Mouse (Mus musculus): ENCODE data around the gene Miga2. TPM values are rescaled to one million over a fixed set of nuclear protein-coding genes. Genes with fewer than 3 reads are reported as not detected.

The Miga2 gene
- polyA plus RNA-seq, 1 experiment from 2014 or later: 39.7 TPM

DNA sequence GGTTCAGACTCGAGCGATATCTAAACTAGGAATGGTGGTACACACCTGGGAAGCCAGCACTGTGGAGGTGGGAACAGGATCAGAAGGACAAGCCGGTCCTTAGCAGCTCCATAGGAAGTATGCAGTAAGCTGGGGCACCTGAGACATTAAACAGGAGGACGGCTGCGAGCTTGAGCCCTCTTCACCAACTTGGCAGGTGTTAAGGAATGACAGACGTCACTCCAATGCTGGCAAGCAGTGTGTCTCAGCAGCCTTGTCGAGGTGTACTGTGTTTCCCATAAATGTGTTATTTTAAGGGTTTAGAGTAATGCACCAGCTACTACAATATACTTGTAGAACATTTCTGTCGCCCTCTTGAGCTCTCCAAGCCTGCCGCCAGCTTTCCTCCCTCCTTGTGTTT is 22.9 kb downstream of the Miga2 start:
- no peak overlapping the region for H3K27ac ChIP-seq (ENCODE audit: low read depth, low read length)
- 82% methylated on average over 9 of the region's 9 CpGs for WGBS
- H3K4me3 ChIP-seq (ENCODE audit: low read length): no peak overlapping the region
- no peak overlapping the region for H3K9ac ChIP-seq (ENCODE audit: low read depth, low read length)
- peaks cover 16% of the 10 kb centered on the region for H3K36me3 ChIP-seq (ENCODE audit: control insufficient read depth, insufficient read depth, low read length)
- H3K4me2 ChIP-seq (ENCODE audit: low read length): no peak overlapping the region
- no peaks in the 10 kb centered on the region for H3K27me3 ChIP-seq (replicated peaks; ENCODE audit: control insufficient read depth, insufficient read depth, low read length)
- ATAC-seq: no peak
- peaks cover 8% of the 10 kb centered on the region for H3K4me1 ChIP-seq (ENCODE audit: control insufficient read depth, insufficient read depth, low read depth, low read length)
- H3K9me3 ChIP-seq (ENCODE audit: control insufficient read depth, low read length): no peaks in the 10 kb centered on the region

DNA sequence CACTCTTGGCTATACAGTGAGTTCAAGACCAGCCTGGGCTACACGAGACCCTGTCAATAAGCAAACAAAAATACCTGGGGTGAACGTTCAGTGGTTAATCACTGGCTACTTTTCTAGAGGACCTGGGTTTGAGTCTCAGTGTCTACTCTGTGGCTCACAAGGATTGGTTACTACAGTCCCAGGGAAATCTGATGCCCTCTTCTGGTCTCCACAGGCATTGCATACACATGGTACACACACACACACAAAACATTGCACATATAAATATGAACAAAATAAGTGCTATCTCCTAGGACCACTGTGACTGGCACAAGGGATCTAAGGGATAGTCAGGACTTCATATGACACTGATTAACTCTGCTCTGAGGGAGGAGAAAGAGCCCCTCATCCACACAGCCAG is 25.0 kb downstream of the Miga2 start:
- 98% methylated on average over 2 of the region's 2 CpGs for WGBS

DNA sequence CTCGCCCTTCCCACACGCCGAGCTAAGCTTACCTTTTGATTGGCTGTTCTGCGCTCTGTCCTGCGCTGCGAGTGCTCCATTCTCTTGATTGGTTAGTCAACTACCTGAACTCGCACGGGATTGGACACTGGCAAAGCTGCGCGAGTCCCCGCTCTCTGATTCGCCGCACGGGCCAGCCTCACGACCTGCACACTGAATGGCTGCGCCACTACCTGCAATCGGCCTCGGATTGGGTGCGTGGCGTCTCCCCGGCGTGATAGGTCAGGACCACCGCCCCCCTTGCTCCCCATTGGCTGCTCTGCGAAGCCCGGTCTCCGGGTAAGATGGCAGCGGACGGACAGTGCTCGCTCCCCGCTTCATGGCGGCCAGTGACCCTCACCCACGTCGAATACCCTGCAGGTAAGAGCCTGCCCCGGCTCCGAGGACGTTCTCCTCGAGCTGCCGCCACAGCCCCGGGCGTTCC is 28.1 kb downstream of the Miga2 start, which contains the start of gene Dolpp1:
Gene Dolpp1 (plus strand): TSS at position 141 of the 463 bp plus-strand sequence.
- ATAC-seq: peak; percentile 98
- H3K4me2 ChIP-seq (ENCODE audit: low read length): peak within 1 kb of the TSS; percentile 96
- H3K4me3 ChIP-seq (ENCODE audit: low read length): peak within 1 kb of the TSS; percentile 91
- no peaks in the 10 kb centered on the region for H3K9me3 ChIP-seq (ENCODE audit: control insufficient read depth, low read length)
- H3K27ac ChIP-seq (ENCODE audit: low read depth, low read length): peak within 1 kb of the TSS; percentile 96
- H3K9ac ChIP-seq (ENCODE audit: low read depth, low read length): peak within 1 kb of the TSS; percentile 81
- WGBS: under 1% methylated on average over 34 of the region's 40 CpGs
- no peaks in the 10 kb centered on the region for H3K27me3 ChIP-seq (replicated peaks; ENCODE audit: control insufficient read depth, insufficient read depth, low read length)
- H3K4me1 ChIP-seq (ENCODE audit: control insufficient read depth, insufficient read depth, low read depth, low read length): peaks cover 20% of the 10 kb centered on the region
- H3K36me3 ChIP-seq (ENCODE audit: control insufficient read depth, insufficient read depth, low read length): peaks cover 8% of the 10 kb centered on the region

More for the DNA sequence above, 25.0 kb downstream of the Miga2 start:
- Histone ChIP-seq H3K9me3 (ENCODE audit: control insufficient read depth, low read length) (no peaks in the 10 kb centered on the region), H3K27me3 (replicated peaks; ENCODE audit: control insufficient read depth, insufficient read depth, low read length) (no peaks in the 10 kb centered on the region), H3K9ac (ENCODE audit: low read depth, low read length) (no peak overlapping the region), H3K4me3 (ENCODE audit: low read length) (no peak overlapping the region), H3K4me1 (ENCODE audit: control insufficient read depth, insufficient read depth, low read depth, low read length) (peaks cover 17% of the 10 kb centered on the region), H3K27ac (ENCODE audit: low read depth, low read length) (no peak overlapping the region), H3K36me3 (ENCODE audit: control insufficient read depth, insufficient read depth, low read length) (peaks cover 3% of the 10 kb centered on the region; the same call in 1 of the 2 replicates), H3K4me2 (ENCODE audit: low read length) (no peak overlapping the region)
- ATAC-seq: no peak

DNA sequence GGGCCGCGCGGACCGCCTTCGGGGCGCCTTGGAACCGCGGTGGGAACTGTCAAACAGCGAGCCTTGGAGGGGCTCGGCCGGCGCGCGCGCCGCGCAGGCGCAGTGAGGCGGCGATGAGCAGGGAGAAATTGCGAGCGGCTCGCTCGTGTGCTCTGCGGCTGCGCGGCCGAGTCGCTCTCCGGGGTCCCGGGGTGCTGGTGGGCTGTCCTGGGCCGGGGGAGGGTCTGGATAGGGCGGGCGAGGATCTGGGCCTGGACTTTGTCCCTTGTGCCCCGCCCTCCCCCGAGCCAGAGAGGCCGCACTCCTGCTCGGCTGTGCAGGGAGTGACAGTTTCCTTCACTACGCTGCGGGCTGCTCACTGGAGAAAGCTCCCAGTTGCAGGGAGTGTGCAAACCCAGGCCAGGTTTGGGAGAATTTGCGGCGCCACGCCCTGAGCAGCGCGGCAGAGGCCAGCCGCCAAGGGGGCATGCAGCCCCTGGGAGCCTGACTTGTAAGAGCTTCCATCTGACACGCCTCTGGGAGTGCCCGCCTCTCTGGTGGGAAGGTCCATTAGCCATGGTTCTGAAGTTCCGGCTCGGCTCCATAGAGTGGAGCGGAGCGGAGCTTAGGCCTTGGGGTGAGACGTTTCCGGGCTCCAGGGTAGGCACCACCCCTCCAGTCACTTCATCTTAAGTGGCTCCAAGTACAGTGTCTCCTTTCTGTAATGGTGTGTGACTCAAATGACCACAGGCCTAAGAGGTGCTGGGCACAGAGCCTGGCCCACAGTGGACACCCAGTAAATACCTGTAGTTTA is 28.7 kb downstream of the Miga2 start:
- H3K4me1 ChIP-seq (ENCODE audit: control insufficient read depth, insufficient read depth, low read depth, low read length): peaks cover 20% of the 10 kb centered on the region
- H3K27me3 ChIP-seq (replicated peaks; ENCODE audit: control insufficient read depth, insufficient read depth, low read length): no peaks in the 10 kb centered on the region
- H3K9ac ChIP-seq (ENCODE audit: low read depth, low read length): peak overlapping the region; percentile 81
- peak overlapping the region; percentile 96 for H3K27ac ChIP-seq (ENCODE audit: low read depth, low read length)
- peaks cover 13% of the 10 kb centered on the region for H3K36me3 ChIP-seq (ENCODE audit: control insufficient read depth, insufficient read depth, low read length)
- ATAC-seq: peak; percentile 82
- H3K4me2 ChIP-seq (ENCODE audit: low read length): peak overlapping the region; percentile 96
- no peaks in the 10 kb centered on the region for H3K9me3 ChIP-seq (ENCODE audit: control insufficient read depth, low read length)
- peak overlapping the region; percentile 91 for H3K4me3 ChIP-seq (ENCODE audit: low read length)
- WGBS: 1% methylated on average over 48 of the region's 54 CpGs

DNA sequence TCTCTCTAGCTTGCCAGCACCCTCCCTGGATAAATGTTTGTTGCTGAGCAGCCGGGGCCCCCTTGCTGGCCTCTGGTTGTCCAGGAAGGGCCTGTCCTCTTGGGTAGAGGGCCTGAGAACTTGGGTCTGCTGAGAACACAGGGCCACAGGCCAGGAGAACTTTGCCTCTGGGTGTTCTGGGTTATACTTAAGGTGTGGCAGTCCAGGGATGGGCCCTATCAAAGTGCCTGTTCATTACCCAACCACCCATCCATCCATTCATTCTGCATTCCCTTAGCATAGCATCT is 29.3 kb downstream of the Miga2 start:
- H3K4me2 ChIP-seq (ENCODE audit: low read length): peak overlapping the region; percentile 96
- WGBS: 75% methylated on average over 1 of the region's 1 CpGs
- ATAC-seq: no peak
- peak overlapping the region; percentile 96 for H3K27ac ChIP-seq (ENCODE audit: low read depth, low read length)
- peaks cover 20% of the 10 kb centered on the region for H3K4me1 ChIP-seq (ENCODE audit: control insufficient read depth, insufficient read depth, low read depth, low read length)
- H3K9me3 ChIP-seq (ENCODE audit: control insufficient read depth, low read length): no peaks in the 10 kb centered on the region
- peaks cover 13% of the 10 kb centered on the region for H3K36me3 ChIP-seq (ENCODE audit: control insufficient read depth, insufficient read depth, low read length)
- H3K9ac ChIP-seq (ENCODE audit: low read depth, low read length): peak overlapping the region; percentile 81
- H3K27me3 ChIP-seq (replicated peaks; ENCODE audit: control insufficient read depth, insufficient read depth, low read length): no peaks in the 10 kb centered on the region
- peak overlapping the region; percentile 91 for H3K4me3 ChIP-seq (ENCODE audit: low read length)

DNA sequence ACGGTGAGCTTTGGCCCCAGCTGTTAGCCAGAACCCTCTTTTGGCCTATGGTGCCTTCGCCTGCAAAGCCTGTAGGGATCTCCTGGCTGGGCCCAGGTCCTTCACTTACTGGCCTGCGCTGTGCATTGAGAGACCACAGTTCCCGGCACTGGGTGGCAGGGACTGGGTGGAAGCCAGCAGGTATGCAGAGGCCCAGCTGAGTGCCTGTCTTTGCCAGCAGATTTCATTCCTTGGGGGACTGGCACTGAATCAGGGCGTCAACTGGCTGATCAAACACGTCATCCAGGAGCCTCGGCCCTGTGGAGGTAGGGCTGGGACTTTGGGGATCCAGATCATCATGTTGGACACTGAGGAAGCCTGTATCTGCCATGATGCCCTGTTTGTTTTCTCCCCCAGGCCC is 31.7 kb downstream of the Miga2 start:
- H3K27me3 ChIP-seq (replicated peaks; ENCODE audit: control insufficient read depth, insufficient read depth, low read length): no peaks in the 10 kb centered on the region
- WGBS: 92% methylated on average over 7 of the region's 7 CpGs
- H3K4me3 ChIP-seq (ENCODE audit: low read length): no peak overlapping the region
- no peak overlapping the region for H3K27ac ChIP-seq (ENCODE audit: low read depth, low read length)
- H3K36me3 ChIP-seq (ENCODE audit: control insufficient read depth, insufficient read depth, low read length): peaks cover 13% of the 10 kb centered on the region
- no peak overlapping the region for H3K9ac ChIP-seq (ENCODE audit: low read depth, low read length)
- H3K9me3 ChIP-seq (ENCODE audit: control insufficient read depth, low read length): no peaks in the 10 kb centered on the region
- H3K4me2 ChIP-seq (ENCODE audit: low read length): no peak overlapping the region
- ATAC-seq: no peak
- peaks cover 23% of the 10 kb centered on the region for H3K4me1 ChIP-seq (ENCODE audit: control insufficient read depth, insufficient read depth, low read depth, low read length)

DNA sequence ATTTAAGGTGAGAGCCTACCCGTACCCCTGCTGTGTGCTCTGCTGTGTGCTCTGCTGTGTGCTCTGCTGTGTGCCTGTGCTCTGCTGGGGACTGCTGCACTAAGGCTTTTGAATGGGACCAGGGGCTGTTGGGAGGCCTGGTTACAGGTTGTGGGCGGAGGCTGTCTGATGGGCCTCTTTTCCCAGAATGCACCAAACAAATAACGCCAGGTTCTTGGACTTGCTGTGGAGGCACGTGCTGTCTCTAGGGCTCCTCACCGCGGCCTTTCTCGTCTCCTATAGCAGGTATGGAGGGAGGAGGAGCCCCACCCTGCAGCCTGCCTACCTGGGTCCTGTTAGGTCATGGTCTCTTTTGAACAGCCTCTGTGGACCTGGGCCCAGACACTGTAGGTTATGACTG is 32.2 kb downstream of the Miga2 start:
- no peak for ATAC-seq
- H3K9ac ChIP-seq (ENCODE audit: low read depth, low read length): no peak overlapping the region
- peaks cover 22% of the 10 kb centered on the region for H3K4me1 ChIP-seq (ENCODE audit: control insufficient read depth, insufficient read depth, low read depth, low read length)
- H3K4me3 ChIP-seq (ENCODE audit: low read length): no peak overlapping the region
- no peak overlapping the region for H3K4me2 ChIP-seq (ENCODE audit: low read length)
- no peak overlapping the region for H3K27ac ChIP-seq (ENCODE audit: low read depth, low read length)
- 90% methylated on average over 7 of the region's 7 CpGs for WGBS
- no peaks in the 10 kb centered on the region for H3K27me3 ChIP-seq (replicated peaks; ENCODE audit: control insufficient read depth, insufficient read depth, low read length)
- peaks cover 13% of the 10 kb centered on the region for H3K36me3 ChIP-seq (ENCODE audit: control insufficient read depth, insufficient read depth, low read length)
- H3K9me3 ChIP-seq (ENCODE audit: control insufficient read depth, low read length): no peaks in the 10 kb centered on the region

DNA sequence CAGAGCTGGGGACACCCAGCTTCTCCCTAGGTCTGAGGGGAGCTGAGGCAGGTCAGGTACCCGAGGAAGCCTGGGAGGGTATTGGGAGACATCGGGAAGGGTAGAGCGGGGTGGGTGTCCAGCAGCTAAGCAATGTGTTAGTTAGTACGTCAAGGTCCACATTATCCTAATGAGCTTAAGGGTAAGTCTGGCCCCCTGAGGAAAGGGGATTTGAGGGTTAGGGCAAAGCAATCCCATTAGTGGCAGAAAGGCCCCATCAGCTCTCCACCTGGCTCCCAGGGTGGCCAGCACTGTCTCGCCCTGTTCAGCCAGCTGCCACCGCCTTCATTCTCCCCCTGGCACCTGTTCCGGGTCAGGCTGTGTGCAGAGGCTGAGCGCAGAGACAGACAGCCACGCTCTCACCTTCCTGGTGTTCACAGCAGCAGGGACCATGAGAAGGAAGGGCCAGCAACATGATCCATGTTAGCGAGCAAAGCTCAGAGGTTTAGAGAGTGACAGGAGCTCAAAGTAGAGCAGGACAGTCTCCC is 34.0 kb downstream of the Miga2 start:
- H3K4me1 ChIP-seq (ENCODE audit: control insufficient read depth, insufficient read depth, low read depth, low read length): peaks cover 16% of the 10 kb centered on the region
- H3K9ac ChIP-seq (ENCODE audit: low read depth, low read length): no peak overlapping the region
- H3K27ac ChIP-seq (ENCODE audit: low read depth, low read length): no peak overlapping the region
- no peak overlapping the region for H3K4me3 ChIP-seq (ENCODE audit: low read length)
- no peak overlapping the region for H3K4me2 ChIP-seq (ENCODE audit: low read length)
- H3K27me3 ChIP-seq (replicated peaks; ENCODE audit: control insufficient read depth, insufficient read depth, low read length): no peaks in the 10 kb centered on the region
- no peak for ATAC-seq
- no peaks in the 10 kb centered on the region for H3K9me3 ChIP-seq (ENCODE audit: control insufficient read depth, low read length)
- WGBS: 72% methylated on average over 10 of the region's 10 CpGs
- H3K36me3 ChIP-seq (ENCODE audit: control insufficient read depth, insufficient read depth, low read length): peaks cover 20% of the 10 kb centered on the region

All from hindbrain, embryonic 16.5 days (tissue).